ENCODE assay signal across 10 mouse cellular contexts in genomic region chr5:30233979-30234378, GRCm38 (mm10). TPM values are rescaled to one million over a fixed set of nuclear protein-coding genes. Genes with fewer than 3 reads are reported as not detected.
DNase-seq lines count a peak whose midpoint lies in the region; ATAC-seq lines count a peak whose summit lies in the region.
"Had no signal": no experiment of that assay in that cellular context is flagged by ENCODE, and none has a peak within 500 bp of the region (broad histone marks: within the 10 kb centered on the region; RNA-seq: fewer than 3 reads in every experiment).

No protein-coding gene starts in this region.

- 21% methylated on average over 8 of the region's 8 CpGs for WGBS in lung, embryonic 16.5 days
- WGBS in forebrain, embryonic 13.5 days, result 69% methylated on average over 8 of the region's 8 CpGs
- 25% methylated on average over 8 of the region's 8 CpGs for WGBS in liver, embryonic 11.5 days
- WGBS in stomach, embryonic 16.5 days, result 38% methylated on average over 8 of the region's 8 CpGs

- no peaks in the 10 kb centered on the region for H3K9me3 ChIP-seq in lung, embryonic 16.5 days (ENCODE audit: control insufficient read depth, low read length)
- no peaks in the 10 kb centered on the region for H3K9me3 ChIP-seq in forebrain, embryonic 13.5 days (replicated peaks)
- H3K9me3 ChIP-seq in liver, embryonic 11.5 days (ENCODE audit: control insufficient read depth, low read length), result no peaks in the 10 kb centered on the region
- H3K9me3 ChIP-seq in stomach, embryonic 16.5 days (replicated peaks; ENCODE audit: control insufficient read depth, low read length), result 0 out of 2 replicates have a peak, but pooled peaks cover 3% of the 10 kb centered on the region

- peak overlapping the region; percentile 85; the same call in 1 of the 2 replicates for H3K4me3 ChIP-seq in lung, embryonic 16.5 days (ENCODE audit: low read length)
- peak overlapping the region; percentile 84 for H3K4me3 ChIP-seq in forebrain, embryonic 13.5 days
- peak overlapping the region; percentile 74 for H3K4me3 ChIP-seq in liver, embryonic 11.5 days (ENCODE audit: low read depth, low read length)
- H3K4me3 ChIP-seq in stomach, embryonic 16.5 days (replicated peaks; ENCODE audit: low read length), result peak overlapping the region; percentile 85

- no peak overlapping the region for H3K27ac ChIP-seq in lung, embryonic 16.5 days (ENCODE audit: low read length)
- no peak overlapping the region for H3K27ac ChIP-seq in forebrain, embryonic 13.5 days
- H3K27ac ChIP-seq in liver, embryonic 11.5 days (ENCODE audit: low read depth, low read length), result peak overlapping the region; percentile 81
- no peak overlapping the region for H3K27ac ChIP-seq in stomach, embryonic 16.5 days (ENCODE audit: low read length)

- H3K4me1 ChIP-seq in lung, embryonic 16.5 days (replicated peaks; ENCODE audit: control insufficient read depth, insufficient read depth, low read length), result peaks cover 21% of the 10 kb centered on the region
- H3K4me1 ChIP-seq in forebrain, embryonic 13.5 days, result peaks cover 34% of the 10 kb centered on the region
- H3K4me1 ChIP-seq in liver, embryonic 11.5 days (replicated peaks; ENCODE audit: control insufficient read depth, insufficient read depth, low read length), result peaks cover 22% of the 10 kb centered on the region
- peaks cover 13% of the 10 kb centered on the region for H3K4me1 ChIP-seq in stomach, embryonic 16.5 days (ENCODE audit: control insufficient read depth, insufficient read depth, low read length)

- DNase-seq in lung, postnatal 4 days, result no peak
- DNase-seq in liver, embryonic 11.5 days (ENCODE audit: low spot score), result no peak
- DNase-seq in cerebellum, adult 11-12 months, result no peak
- DNase-seq in cerebellum, postnatal 36 days, result no peak
- DNase-seq in adrenal gland, adult 2 months, result no peak
- DNase-seq: retina, postnatal 1 day had no signal

- no peaks in the 10 kb centered on the region for H3K27me3 ChIP-seq in lung, embryonic 16.5 days (ENCODE audit: control insufficient read depth, insufficient read depth, low read depth, low read length)
- H3K27me3 ChIP-seq in forebrain, embryonic 13.5 days, result no peaks in the 10 kb centered on the region
- H3K27me3 ChIP-seq in liver, embryonic 11.5 days (replicated peaks; ENCODE audit: control insufficient read depth, insufficient read depth, low read length), result no peaks in the 10 kb centered on the region
- H3K27me3 ChIP-seq in stomach, embryonic 16.5 days (ENCODE audit: control insufficient read depth, insufficient read depth, low read length), result no peaks in the 10 kb centered on the region

- peak overlapping the region; percentile 36 for H3K9ac ChIP-seq in lung, embryonic 16.5 days (ENCODE audit: low read length)
- H3K9ac ChIP-seq in forebrain, embryonic 13.5 days, result peak overlapping the region; percentile 92; the same call in 1 of the 2 replicates
- peak overlapping the region; percentile 52 for H3K9ac ChIP-seq in liver, embryonic 11.5 days (ENCODE audit: low read depth, low read length)
- 0 out of 2 replicates have a peak overlapping the region, but pooled peaks have one; percentile 18 for H3K9ac ChIP-seq in stomach, embryonic 16.5 days (ENCODE audit: low read length)

- no peaks in the 10 kb centered on the region for H3K36me3 ChIP-seq in lung, embryonic 16.5 days (ENCODE audit: control insufficient read depth, insufficient read depth, low read length)
- peaks cover 5% of the 10 kb centered on the region; the same call in 1 of the 2 replicates for H3K36me3 ChIP-seq in forebrain, embryonic 13.5 days (ENCODE audit: poor library complexity, severe bottlenecking)
- peaks cover 8% of the 10 kb centered on the region; the same call in 1 of the 2 replicates for H3K36me3 ChIP-seq in liver, embryonic 11.5 days (ENCODE audit: control insufficient read depth, insufficient read depth, low read length)
- H3K36me3 ChIP-seq in stomach, embryonic 16.5 days (ENCODE audit: control insufficient read depth, insufficient read depth, low read length), result no peaks in the 10 kb centered on the region

- ATAC-seq in lung, embryonic 16.5 days (ENCODE audit: low read depth), result no peak
- no peak for ATAC-seq in forebrain, embryonic 13.5 days
- ATAC-seq in liver, embryonic 11.5 days (replicated peaks; ENCODE audit: low FRiP score), result no peak
- no peak for ATAC-seq in stomach, embryonic 16.5 days (ENCODE audit: insufficient read depth, low FRiP score)

- H3K4me2 ChIP-seq in lung, embryonic 16.5 days (ENCODE audit: low read depth, low read length), result peak overlapping the region; percentile 89
- peak overlapping the region; percentile 84 for H3K4me2 ChIP-seq in forebrain, embryonic 13.5 days
- peak overlapping the region; percentile 88 for H3K4me2 ChIP-seq in liver, embryonic 11.5 days
- peak overlapping the region; percentile 77 for H3K4me2 ChIP-seq in stomach, embryonic 16.5 days (ENCODE audit: low read depth, low read length)

RNA-seq across cellular contexts. Expression of gene Selenoi, which starts 1.6 kb away (rescaled TPM):
- 15.1 and 19.4 TPM in 2 replicates for polyA plus RNA-seq in lung, embryonic 16.5 days (2015; fragmentation: Nextera tagmentation; extraction: Ambion mirVana)
- 21.3 and 24.5 TPM in 2 replicates for polyA plus RNA-seq in forebrain, embryonic 13.5 days (2015; fragmentation: Nextera tagmentation; extraction: Ambion mirVana)
- polyA plus RNA-seq in liver, embryonic 11.5 days (2014; fragmentation: Nextera tagmentation; extraction: Ambion mirVana), result 28.2 and 31.3 TPM in 2 replicates
- 21.4 and 26.7 TPM in 2 replicates for polyA plus RNA-seq in stomach, embryonic 16.5 days (2015; fragmentation: Nextera tagmentation; extraction: Ambion mirVana)
- 10 to 100 TPM; 21.8 to 25.6 TPM for total RNA-seq in adrenal gland, adult 2 months (2021)
- 27.0 and 53.8 TPM in 2 replicates for polyA plus RNA-seq in adrenal gland, adult 2 months (2012; rRNA removed)

RNA-seq across cellular contexts. Expression of gene Adgrf3, which starts 28.5 kb away (rescaled TPM):
- polyA plus RNA-seq in lung, embryonic 16.5 days (2015; fragmentation: Nextera tagmentation; extraction: Ambion mirVana), result 0.11 and 0.25 TPM in 2 replicates
- not detected in 2 replicates for polyA plus RNA-seq in forebrain, embryonic 13.5 days (2015; fragmentation: Nextera tagmentation; extraction: Ambion mirVana)
- not detected in 2 replicates for polyA plus RNA-seq in liver, embryonic 11.5 days (2014; fragmentation: Nextera tagmentation; extraction: Ambion mirVana)
- polyA plus RNA-seq in stomach, embryonic 16.5 days (2015; fragmentation: Nextera tagmentation; extraction: Ambion mirVana), result 0.37 and 0.41 TPM in 2 replicates
- total RNA-seq in adrenal gland, adult 2 months (2021), result not detected
- polyA plus RNA-seq in adrenal gland, adult 2 months (2012; rRNA removed), result not detected in 2 replicates
- total RNA-seq: layer of hippocampus, adult 18-20 months had no signal

RNA-seq across cellular contexts. Expression of gene Drc1, which starts 47.2 kb away (rescaled TPM):
- polyA plus RNA-seq in lung, embryonic 16.5 days (2015; fragmentation: Nextera tagmentation; extraction: Ambion mirVana), result 4.8 and 5.8 TPM in 2 replicates
- 1.9 and 3.3 TPM in 2 replicates for polyA plus RNA-seq in forebrain, embryonic 13.5 days (2015; fragmentation: Nextera tagmentation; extraction: Ambion mirVana)
- 1.6 and 1.7 TPM in 2 replicates for polyA plus RNA-seq in liver, embryonic 11.5 days (2014; fragmentation: Nextera tagmentation; extraction: Ambion mirVana)
- polyA plus RNA-seq in stomach, embryonic 16.5 days (2015; fragmentation: Nextera tagmentation; extraction: Ambion mirVana), result 0.59 and 1.4 TPM in 2 replicates
- total RNA-seq in adrenal gland, adult 2 months (2021), result under 1 TPM; 0.49 to 0.59 TPM
- polyA plus RNA-seq in adrenal gland, adult 2 months (2012; rRNA removed), result 0.11 TPM in 1 of 2 replicates, not detected in the other

Comparison
In these comparisons a context has a peak if more than half of its experiments do, and no peak if none do; other contexts are left out.
1. H3K9ac ChIP-seq: peak in every context shown above with its lines; median percentile 92 in forebrain, embryonic 13.5 days; 52 in liver, embryonic 11.5 days; 36 in lung, embryonic 16.5 days; 18 in stomach, embryonic 16.5 days.